Mouse (Mus musculus) intestine, postnatal 0 days (tissue): Measurements from ENCODE around the gene Thrb. TPM values are rescaled to one million over a fixed set of nuclear protein-coding genes. Genes with fewer than 3 reads are reported as not detected.

Source experiments
- ATAC-seq: fragments of 200-750 bp; cut with Nextera tagmentation; 2 replicates; pipeline ENCODE4 v1.8.0; 2017; ENCODE audit warnings: mild to moderate bottlenecking, moderate TSS enrichment, moderate library complexity
- H3K27ac ChIP-seq: fragments of 300-500 bp; sonication (generic); 2 replicates; pipeline ENCODE4 v1.5.1; 2014; ENCODE audit warnings: mild to moderate bottlenecking, low read depth, low read length, moderate library complexity
- H3K27me3 ChIP-seq: fragments of 300-500 bp; sonication (generic); replicated peaks from 2 replicates; pipeline ENCODE4 v1.6.1; 2014; ENCODE audit warnings: low read length, mixed read lengths; ENCODE audit not compliant: control insufficient read depth, insufficient read depth
- H3K36me3 ChIP-seq: fragments of 300-500 bp; sonication (generic); 2 replicates; pipeline ENCODE4 v1.6.1; 2014; ENCODE audit warnings: mild to moderate bottlenecking, moderate library complexity; ENCODE audit not compliant: control insufficient read depth, insufficient read depth
- H3K4me1 ChIP-seq: fragments of 300-500 bp; sonication (generic); replicated peaks from 2 replicates; pipeline ENCODE4 v1.6.1; 2014; ENCODE audit warnings: antibody characterized with exemption, low read length, mixed read lengths; ENCODE audit not compliant: control insufficient read depth, insufficient read depth
- H3K4me2 ChIP-seq: fragments of 300-500 bp; sonication (generic); replicated peaks from 2 replicates; pipeline ENCODE4 v1.6.1; 2014; ENCODE audit warnings: low read depth, mild to moderate bottlenecking, moderate library complexity
- H3K4me3 ChIP-seq: fragments of 300-500 bp; sonication (generic); 2 replicates; pipeline ENCODE4 v1.5.1; 2014; ENCODE audit warnings: low read depth, low read length
- H3K9ac ChIP-seq: fragments of 300-500 bp; sonication (generic); 2 replicates; pipeline ENCODE4 v1.6.1; 2014; ENCODE audit warnings: mild to moderate bottlenecking, low read depth, low read length
- H3K9me3 ChIP-seq: fragments of 300-500 bp; sonication (generic); 2 replicates; pipeline ENCODE4 v1.6.1; 2016; ENCODE audit warnings: mixed run types; ENCODE audit not compliant: control insufficient read depth
- CTCF ChIP-seq: sonication (generic); IDR thresholded peaks from 2 replicates; pipeline ENCODE4 v1.5.1; 2016; ENCODE audit warnings: low read depth, mild to moderate bottlenecking, control low read depth, antibody characterized with exemption, moderate library complexity
- WGBS: fragments of 180-500 bp; shearing (Covaris S2); extraction: QIAGEN DNeasy Blood & Tissue Kit; methylation state at CpG from one replicate; pipeline ENCODE4 v1.1.7; 2014; 5-methylcytosine and 5-hydroxymethylcytosine counted together
- polyA plus RNA-seq: library from polyadenylated mRNA; unstranded; fragments of >200 nt; fragmentation: Nextera tagmentation; extraction: Ambion mirVana; gene quantifications from 2 replicates; pipeline ENCODE4 v1.2.1, GENCODE M21; 2015

The Thrb gene
- polyA plus RNA-seq, 1 experiment from 2014 or later, result 5.8 TPM

GRCm38 (mm10) chr14:18062082-18062772 is 402.2 kb downstream of the Thrb start:
- no peak overlapping the region for H3K4me2 ChIP-seq
- WGBS, result 67% methylated on average over 5 of the region's 5 CpGs
- ATAC-seq, result no peak
- no peaks in the 10 kb centered on the region for H3K36me3 ChIP-seq
- no peaks in the 10 kb centered on the region for H3K9me3 ChIP-seq
- H3K27me3 ChIP-seq, result no peaks in the 10 kb centered on the region
- H3K27ac ChIP-seq, result no peak overlapping the region
- TF ChIP-seq CTCF, result no peak
- H3K9ac ChIP-seq, result no peak overlapping the region
- no peak overlapping the region for H3K4me3 ChIP-seq
- no peaks in the 10 kb centered on the region for H3K4me1 ChIP-seq
